Comparison of ENCODE assay signal across 12 mouse cellular contexts in genomic region chr7:67230640-67231140, GRCm38 (mm10). TPM values are rescaled to one million over a fixed set of nuclear protein-coding genes. Genes with fewer than 3 reads are reported as not detected.
DNase-seq lines count a peak whose midpoint lies in the region; ATAC-seq and TF ChIP-seq lines count a peak whose summit lies in the region.
"Had no signal": no experiment of that assay in that cellular context is flagged by ENCODE, and none has a peak within 500 bp of the region (broad histone marks: within the 10 kb centered on the region; RNA-seq: fewer than 3 reads in every experiment).

No protein-coding gene starts in this region.

- 86% methylated on average over 3 of the region's 3 CpGs for WGBS in forebrain, embryonic 15.5 days
- WGBS in forebrain, embryonic 12.5 days = 90% methylated on average over 3 of the region's 3 CpGs
- WGBS in thymus, adult 2 months = 92% methylated on average over 3 of the region's 3 CpGs

- peak; percentile 4; the same call in 1 of the 2 replicates for ATAC-seq in forebrain, embryonic 15.5 days (replicated peaks)
- ATAC-seq in forebrain, embryonic 12.5 days (ENCODE audit: low FRiP score) = no peak
- ATAC-seq: activated CD4-positive, CD25-positive, alpha-beta regulatory T cell, adult 4 months had no signal

- DNase-seq in kidney, adult 9 months = peak; percentile 32
- no peak for DNase-seq in kidney, postnatal 4 days
- peak; percentile 18 to 23 for DNase-seq in right cerebral cortex, postnatal 10 days (ENCODE audit: low spot score in 2 of 2)
- DNase-seq in right cerebral cortex, adult 18-20 months = no peak
- peak; percentile 41 for DNase-seq in testis, postnatal 10 days (ENCODE audit: low spot score)
- DNase-seq in thymus, adult 2 months = no peak
- DNase-seq: kidney, adult 18-20 months; right cerebral cortex, postnatal 25 days had no signal

- peaks cover 35% of the 10 kb centered on the region for H3K36me3 ChIP-seq in forebrain, embryonic 15.5 days
- peaks cover 39% of the 10 kb centered on the region for H3K36me3 ChIP-seq in forebrain, embryonic 12.5 days (replicated peaks)
- peaks cover 34% of the 10 kb centered on the region for H3K36me3 ChIP-seq in thymus, adult 2 months (ENCODE audit: control insufficient read depth, insufficient read depth, low read length)

- no peak overlapping the region for H3K4me2 ChIP-seq in forebrain, embryonic 15.5 days (replicated peaks)
- H3K4me2 ChIP-seq in forebrain, embryonic 12.5 days = no peak overlapping the region

- H3K27me3 ChIP-seq in forebrain, embryonic 15.5 days = no peaks in the 10 kb centered on the region
- no peaks in the 10 kb centered on the region for H3K27me3 ChIP-seq in forebrain, embryonic 12.5 days
- no peaks in the 10 kb centered on the region for H3K27me3 ChIP-seq in thymus, adult 2 months (ENCODE audit: control insufficient read depth, insufficient read depth, low read length)

- no peak overlapping the region for H3K9ac ChIP-seq in forebrain, embryonic 15.5 days (replicated peaks)
- no peak overlapping the region for H3K9ac ChIP-seq in forebrain, embryonic 12.5 days

- peak overlapping the region; percentile 72 for H3K27ac ChIP-seq in forebrain, embryonic 15.5 days (replicated peaks)
- no peak overlapping the region for H3K27ac ChIP-seq in forebrain, embryonic 12.5 days
- H3K27ac ChIP-seq in thymus, adult 2 months (ENCODE audit: control insufficient read depth, insufficient read depth, low read length) = no peak overlapping the region
- H3K27ac ChIP-seq: macrophage had no signal

- no peak for TF ChIP-seq CTCF in thymus, adult 2 months (IDR thresholded peaks at IDR 0.05; ENCODE audit: borderline replicate concordance, control insufficient read depth, extremely low read depth, insufficient read depth, low read length, poor library complexity)

- H3K4me3 ChIP-seq in forebrain, embryonic 15.5 days = no peak overlapping the region
- H3K4me3 ChIP-seq in forebrain, embryonic 12.5 days (replicated peaks) = no peak overlapping the region
- H3K4me3 ChIP-seq in thymus, adult 2 months (ENCODE audit: control insufficient read depth, insufficient read depth, low read length) = no peak overlapping the region

- no peak for TF ChIP-seq POLR2A in thymus, adult 2 months (IDR thresholded peaks at IDR 0.05; ENCODE audit: control insufficient read depth, extremely low read depth, insufficient read depth, low read length, poor library complexity)

- H3K4me1 ChIP-seq in forebrain, embryonic 15.5 days = peaks cover 20% of the 10 kb centered on the region
- H3K4me1 ChIP-seq in forebrain, embryonic 12.5 days = 0 out of 2 replicates have a peak, but pooled peaks cover 3% of the 10 kb centered on the region
- H3K4me1 ChIP-seq in thymus, adult 2 months (replicated peaks; ENCODE audit: control insufficient read depth, insufficient read depth, low read length) = no peaks in the 10 kb centered on the region

- H3K9me3 ChIP-seq in forebrain, embryonic 15.5 days = no peaks in the 10 kb centered on the region
- no peaks in the 10 kb centered on the region for H3K9me3 ChIP-seq in forebrain, embryonic 12.5 days

RNA-seq across cellular contexts. Expression of gene Lysmd4, which starts 8.3 kb away (rescaled TPM):
- 34.8 and 36.1 TPM in 2 replicates for polyA plus RNA-seq in forebrain, embryonic 15.5 days (2015; fragmentation: Nextera tagmentation; extraction: Ambion mirVana)
- polyA plus RNA-seq in forebrain, embryonic 12.5 days (2016; fragmentation: Nextera tagmentation; extraction: Ambion mirVana) = 18.2 and 22.5 TPM in 2 replicates
- 9.3 and 10.3 TPM in 2 replicates for polyA plus RNA-seq in thymus, adult 2 months (2012; rRNA removed)

Comparison
In these comparisons a context has a peak if more than half of its experiments do, and no peak if none do; other contexts are left out.
1. DNase-seq: peak in kidney, adult 9 months (single experiment), right cerebral cortex, postnatal 10 days (2 of 2) and testis, postnatal 10 days (single experiment); none in kidney, postnatal 4 days (0 of 2), right cerebral cortex, adult 18-20 months (single experiment) and thymus, adult 2 months (single experiment).